Mouse (Mus musculus) fat pad, adult 2 months (tissue): Measurements from ENCODE around the gene Nsl1.
"Not testable (repeated sequence)": the region's sequence is repeated elsewhere in the genome, so short reads cannot be mapped to it uniquely, and the experiment has no call there.

Source experiments
- DNase-seq: peaks from one replicate; pipeline ENCODE4 v3.0.0-alpha.2; 2011; ENCODE audit warnings: low read depth, low spot score; ENCODE audit errors: extremely low read depth

Gene Nsl1

DNA sequence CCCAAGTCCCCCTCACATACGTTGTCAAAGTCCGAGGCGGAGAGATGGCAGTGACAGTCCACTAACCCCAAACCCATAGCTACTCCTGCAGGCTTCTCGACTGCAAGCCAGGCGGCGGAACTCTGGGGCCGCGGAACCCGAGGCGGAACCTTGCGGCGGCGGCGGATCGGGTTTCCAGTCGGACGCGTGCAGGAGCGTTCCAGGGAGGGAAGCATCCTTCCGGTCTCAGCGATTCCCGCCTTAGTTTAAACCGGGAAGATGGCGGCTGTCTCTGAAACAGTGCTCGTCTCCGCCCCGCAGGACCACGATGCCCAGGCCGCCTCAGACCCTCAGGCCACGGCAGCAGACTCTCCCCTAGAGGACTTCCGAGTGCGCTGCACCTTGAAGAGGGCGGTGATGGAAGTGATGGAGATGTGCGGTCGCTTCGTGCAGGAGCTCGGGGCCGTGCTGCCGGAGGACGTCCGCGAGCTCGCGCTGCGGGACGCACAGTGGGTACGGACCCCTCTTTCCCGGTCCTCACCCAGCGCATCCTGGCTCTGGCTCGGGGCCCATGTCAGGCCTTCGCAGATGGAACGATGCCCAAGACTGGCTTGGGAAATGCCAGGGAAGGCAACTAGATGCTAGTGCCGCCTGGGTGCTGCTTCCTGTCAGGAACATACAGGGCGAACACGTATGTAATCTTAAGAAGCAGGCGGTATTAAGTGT lies at the start of gene Nsl1, which contains the start of gene Tatdn3:
TSS of gene Nsl1 (plus strand) at position 232 of the 705 bp plus-strand sequence.
TSS of gene Tatdn3 (minus strand) at position 152 of the 705 bp plus-strand sequence.
- DNase-seq = no peak

GRCm38 (mm10) chr1:191014271-191014670 lies 48.5 kb upstream of the Nsl1 start:
- DNase-seq = no peak

DNA sequence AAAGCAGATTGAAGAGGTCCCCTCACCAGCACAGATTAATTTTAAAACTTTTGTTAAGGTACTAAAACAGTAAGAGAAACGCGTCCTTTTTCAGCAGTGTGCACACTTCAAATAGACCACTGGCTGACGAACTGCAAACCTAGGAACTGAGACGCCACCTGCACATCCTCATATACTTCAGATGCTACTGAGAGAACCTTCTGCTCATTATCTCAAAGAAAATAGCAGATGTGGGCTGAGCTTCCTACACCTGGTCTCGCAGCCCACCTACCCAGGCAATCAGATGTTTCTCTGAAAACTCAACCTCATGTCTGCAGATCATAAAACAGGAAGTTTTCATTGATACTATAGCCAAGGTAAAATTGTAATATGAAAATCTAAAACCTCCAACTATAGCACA lies 43.0 kb upstream of the Nsl1 start:
- DNase-seq = no peak

DNA sequence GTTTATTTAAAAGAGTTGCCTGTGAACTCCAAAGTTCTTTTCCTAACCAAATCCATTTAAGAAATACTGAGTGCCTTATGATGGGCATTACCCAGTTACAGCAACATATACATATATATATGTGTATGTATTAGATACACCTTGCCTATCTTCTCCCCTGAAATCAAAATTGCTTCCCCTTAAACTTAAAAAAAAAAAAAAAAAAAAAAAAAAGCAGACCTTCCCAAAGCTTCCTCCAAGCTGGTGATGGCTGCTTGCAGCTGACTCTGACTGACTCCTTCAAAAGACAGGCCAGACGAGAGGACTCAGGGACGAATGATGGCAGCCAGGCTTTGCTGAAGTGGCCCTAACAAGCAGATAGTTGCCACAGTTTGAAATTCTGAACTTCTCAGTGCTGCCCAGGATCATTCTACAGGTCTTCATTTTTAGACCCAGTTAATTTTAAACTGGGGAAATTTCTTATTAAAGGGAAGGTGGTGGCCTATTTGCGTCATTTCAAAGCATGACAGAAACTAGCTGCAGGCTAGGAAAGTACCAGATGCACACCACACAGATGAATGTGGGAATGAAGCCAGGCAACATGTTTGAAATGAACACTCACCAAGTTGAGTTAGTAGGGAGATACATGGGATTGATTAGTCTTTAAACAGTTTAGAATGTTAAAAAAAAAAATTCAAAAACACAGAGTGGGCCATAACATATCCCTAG lies 42.4 kb upstream of the Nsl1 start:
- no peak for DNase-seq

DNA sequence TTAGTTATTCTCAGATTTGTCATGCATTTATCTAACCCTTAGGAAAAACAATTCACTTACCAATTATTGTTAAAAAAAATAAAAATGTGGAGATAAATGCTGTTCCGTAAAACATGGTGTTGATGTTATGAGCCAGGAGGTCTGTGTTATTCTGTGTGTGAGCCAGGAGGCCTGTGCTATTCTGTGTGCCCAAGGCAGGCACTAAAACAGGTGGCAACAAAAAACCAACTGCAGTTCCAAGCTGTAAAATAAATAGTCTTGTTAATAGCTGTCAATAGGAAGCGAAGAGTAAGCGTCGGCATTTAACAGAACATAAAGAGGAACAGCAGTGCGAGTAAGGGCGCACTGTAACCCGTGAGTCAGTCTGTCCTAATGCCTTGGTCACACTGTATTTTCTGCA lies 41.8 kb upstream of the Nsl1 start:
- no peak for DNase-seq

DNA sequence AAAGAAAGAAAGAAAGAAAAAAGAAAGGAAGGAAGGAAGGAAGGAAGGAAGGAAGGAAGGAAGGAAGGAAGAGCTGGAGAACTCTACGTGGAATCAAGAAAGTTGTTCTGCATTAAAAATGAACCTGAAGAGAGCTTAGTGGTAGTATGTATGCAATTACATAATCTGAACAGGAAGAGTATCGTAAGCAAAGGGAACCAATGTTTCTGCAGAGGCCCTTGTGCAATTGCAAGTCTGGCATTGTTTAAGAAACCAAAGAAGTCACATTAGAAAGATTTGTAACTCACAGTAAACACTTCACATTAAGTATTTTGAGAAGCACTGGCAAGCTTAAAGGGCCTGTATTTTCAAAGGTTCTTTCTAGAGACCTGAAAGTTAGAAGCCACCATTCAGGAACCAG lies 39.7 kb upstream of the Nsl1 start:
- no peak for DNase-seq

GRCm38 (mm10) chr1:191023806-191024205 lies 39.0 kb upstream of the Nsl1 start:
- DNase-seq = not testable (repeated sequence)

DNA sequence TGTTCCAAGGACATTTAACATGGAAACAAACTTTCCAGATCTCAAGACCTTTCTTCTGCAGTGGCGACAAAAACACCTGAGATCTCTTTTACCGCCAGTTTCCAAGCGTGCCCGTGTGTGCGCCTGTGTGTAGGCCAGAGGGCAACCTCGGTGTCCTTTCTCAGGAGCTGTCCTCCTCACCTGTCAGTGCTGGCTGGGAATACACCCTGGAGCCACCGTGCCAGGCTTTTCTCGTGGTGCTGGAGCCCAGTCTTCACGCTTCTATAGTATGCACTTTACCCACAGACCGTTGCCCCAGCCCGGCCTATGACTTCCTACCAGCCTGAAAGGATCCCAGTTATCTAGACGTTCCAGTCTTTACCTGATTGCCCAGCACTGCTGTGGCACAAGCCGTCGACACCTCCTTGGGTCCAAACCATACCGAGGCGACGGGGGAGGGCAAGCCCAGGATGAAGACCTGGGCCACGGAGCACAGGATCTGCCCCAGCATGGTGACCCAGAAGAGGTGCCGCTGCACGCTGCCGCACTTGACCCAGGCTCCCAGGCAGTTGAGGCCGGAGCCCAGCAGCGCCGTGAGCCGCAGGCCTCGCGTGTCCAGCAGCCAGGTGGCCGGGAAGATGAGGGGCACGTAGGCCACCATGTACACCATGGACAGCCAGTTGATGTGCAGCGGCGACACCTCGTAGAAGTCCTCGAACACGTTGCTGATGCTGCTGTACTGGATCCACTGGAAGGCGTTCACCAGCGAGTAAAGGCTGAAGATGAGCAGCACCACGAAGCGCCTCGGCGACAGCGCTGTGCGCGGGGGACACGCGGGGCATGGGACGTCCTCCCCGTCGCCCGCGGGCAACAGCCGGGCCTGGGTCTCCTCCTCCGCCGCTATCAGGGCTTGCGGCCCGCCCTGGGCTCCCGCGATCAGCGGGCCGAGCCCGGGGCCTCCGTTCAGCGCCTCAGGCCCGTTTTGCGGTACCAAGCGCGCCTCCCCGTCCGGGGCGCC lies 37.5 kb upstream of the Nsl1 start:
- no peak for DNase-seq

DNA sequence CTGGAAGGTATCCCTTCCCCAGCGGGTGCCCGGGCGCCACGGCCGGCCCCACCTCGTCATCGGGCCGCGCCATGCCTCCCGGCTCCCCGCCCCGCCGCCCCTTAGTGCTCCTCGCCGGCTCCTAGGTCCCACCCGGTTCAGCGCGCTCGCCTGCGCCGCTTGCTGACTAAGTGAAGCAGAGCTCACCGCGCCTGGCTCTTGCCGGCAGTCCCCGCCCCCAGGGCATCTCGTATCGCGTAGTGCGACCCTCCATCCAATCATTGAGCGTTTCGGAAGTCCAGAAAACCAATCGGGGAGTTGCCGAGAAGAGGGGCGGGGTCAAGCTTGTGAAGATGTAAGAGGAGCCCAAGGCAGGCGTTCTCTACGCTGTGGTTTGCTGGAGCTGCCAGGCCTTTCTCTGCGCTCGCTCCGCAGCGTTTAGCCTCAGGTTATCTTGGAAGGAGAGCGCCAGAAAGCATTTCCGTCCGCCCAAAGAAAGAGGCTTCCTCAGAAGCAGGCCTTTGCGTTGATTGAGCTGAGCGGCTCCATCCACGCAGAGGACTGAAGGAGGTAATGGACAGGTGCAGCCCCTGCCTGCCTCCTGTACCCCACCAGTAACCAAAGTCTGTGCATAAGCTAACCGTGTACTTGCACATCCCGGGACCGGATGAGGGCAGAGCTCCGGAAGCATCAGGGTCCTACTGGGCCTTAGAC lies 36.6 kb upstream of the Nsl1 start, which contains the start of gene Flvcr1:
TSS of gene Flvcr1 (minus strand) at position 138 of the 693 bp plus-strand sequence.
- peak; percentile 93 for DNase-seq

DNA sequence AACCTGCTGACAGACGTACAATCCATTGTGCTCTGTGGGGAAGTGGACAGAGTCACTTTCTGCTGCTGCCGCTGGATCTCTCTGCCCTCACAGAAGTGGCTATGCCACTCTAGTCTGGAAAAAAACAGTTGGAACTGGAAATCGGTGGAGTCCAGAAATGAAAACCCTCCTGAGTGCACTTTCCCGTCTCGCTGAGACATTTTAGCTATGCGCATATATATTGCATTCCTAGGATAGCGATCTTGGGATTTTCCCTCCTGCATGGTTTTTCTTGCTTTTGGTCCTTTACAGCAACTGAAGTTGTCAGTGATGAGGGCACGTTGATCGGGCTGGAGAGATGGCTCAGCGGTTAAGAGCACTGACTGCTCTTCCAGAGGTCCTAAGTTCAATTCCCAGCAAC lies 32.6 kb upstream of the Nsl1 start:
- DNase-seq = no peak

GRCm38 (mm10) chr1:191030922-191031425 lies 31.8 kb upstream of the Nsl1 start:
- DNase-seq = not testable (repeated sequence)

DNA sequence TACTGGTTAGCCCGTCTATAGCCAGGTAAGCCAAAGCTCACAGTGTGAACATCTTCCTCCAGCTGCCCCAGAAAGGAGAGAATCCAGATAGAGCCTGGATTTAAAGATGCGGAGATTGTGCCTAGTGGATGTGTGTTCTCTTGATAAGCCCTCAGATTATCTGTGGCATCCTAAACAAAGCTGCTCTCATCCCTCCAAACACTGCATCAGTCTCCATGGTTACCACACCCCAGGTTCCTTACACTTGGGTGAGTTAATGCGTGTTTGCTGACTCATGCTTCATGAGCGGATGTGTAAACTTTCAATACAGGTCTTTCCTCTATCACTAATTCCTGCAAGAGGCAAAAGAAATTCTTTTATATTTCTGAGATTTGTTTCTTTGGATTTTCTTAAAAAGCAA lies 27.2 kb upstream of the Nsl1 start:
- DNase-seq = no peak

DNA sequence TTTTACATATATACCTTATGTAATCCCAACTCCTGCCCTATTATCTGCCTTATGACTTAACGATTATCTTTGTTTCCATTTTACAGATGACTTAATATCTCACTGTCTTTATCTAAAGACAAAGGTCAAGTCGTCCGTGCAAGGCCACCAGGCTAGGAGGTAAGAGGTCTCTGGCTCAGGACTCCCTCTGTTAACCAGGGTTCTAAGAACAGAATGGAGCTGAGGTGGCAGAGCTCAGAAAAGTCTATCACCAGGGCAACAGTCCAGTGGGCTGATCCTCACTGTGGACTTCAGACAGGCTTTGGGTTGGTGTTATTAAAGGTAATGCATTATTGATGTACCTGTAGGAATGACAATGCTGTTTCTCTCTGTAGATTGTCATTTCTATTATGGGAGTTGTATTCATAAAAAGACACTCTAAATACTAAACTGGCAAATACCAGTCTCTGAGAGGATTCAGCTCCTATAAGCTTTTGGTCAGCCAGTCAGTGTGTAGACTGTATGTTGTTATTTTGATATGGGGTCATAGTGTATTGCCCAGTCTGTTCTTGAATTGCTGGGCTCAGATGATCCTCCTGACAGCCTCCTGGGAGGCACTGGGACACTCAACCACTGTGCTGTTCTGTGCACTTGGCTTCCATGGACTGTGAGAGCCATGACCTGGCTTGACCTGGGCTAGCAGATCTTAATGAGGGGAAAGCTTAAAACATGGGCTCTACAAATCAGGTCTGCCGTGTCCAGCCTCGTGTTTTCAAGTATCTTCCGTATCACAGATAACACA lies 26.1 kb upstream of the Nsl1 start, which contains the start of gene Spata45:
TSS of gene Spata45 (plus strand) at position 86 of the 781 bp plus-strand sequence.
- DNase-seq = no peak

DNA sequence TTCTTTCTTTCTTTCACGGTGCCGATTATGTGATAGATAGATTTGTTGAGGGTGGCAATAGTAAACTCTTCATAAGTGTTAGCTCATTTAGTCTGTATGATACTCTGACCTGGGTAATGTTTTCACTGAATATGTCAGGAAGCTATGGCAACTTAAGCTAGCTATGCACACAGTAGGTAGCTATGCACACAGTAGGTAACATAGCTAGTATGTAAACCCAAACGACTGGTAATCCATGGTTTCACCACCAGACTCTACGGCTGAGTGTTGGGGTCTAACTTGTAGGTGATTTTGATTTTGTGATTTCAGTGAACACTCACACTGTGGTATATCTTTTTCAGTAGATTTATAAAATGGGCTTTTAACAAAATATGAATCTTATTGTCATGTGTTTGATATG lies 24.8 kb upstream of the Nsl1 start:
- DNase-seq = no peak

DNA sequence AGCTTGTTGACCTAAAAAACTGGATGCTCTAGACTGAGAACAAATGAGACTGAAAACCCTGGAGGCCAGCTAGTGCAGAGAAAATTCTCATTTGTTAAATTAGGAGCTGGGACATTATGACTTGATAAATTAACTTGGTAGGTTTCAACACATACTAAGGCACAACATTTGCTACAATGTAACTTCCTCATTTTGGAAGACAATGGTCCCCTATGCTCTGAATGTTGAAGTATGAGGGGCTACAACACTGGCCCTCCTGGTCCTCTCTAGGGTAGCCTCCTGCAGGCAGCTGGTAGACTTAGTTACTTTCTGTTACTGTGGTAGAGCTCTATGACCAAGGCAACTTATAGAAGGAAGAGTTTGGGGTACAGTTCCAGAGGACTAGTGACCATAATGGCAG lies 21.5 kb upstream of the Nsl1 start:
- DNase-seq = no peak

DNA sequence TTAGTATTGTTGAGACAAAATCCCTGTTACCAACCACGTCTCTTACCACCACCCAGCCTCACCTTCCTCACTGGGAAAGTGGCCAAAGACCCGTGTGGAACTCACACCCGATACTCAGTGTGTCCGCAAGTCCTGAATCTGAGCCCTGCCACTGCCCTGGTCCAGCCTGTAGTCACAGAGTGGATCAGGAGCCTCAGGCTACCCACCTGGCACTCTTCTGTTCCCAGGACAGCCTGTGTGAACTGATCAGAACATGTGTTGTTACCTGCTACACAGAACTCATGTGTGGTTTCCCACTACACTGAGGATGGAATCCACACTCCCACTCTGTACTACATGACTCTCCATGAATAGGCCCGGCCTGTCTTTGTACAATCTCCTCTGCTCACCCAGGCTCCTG lies 20.7 kb upstream of the Nsl1 start:
- DNase-seq = no peak

DNA sequence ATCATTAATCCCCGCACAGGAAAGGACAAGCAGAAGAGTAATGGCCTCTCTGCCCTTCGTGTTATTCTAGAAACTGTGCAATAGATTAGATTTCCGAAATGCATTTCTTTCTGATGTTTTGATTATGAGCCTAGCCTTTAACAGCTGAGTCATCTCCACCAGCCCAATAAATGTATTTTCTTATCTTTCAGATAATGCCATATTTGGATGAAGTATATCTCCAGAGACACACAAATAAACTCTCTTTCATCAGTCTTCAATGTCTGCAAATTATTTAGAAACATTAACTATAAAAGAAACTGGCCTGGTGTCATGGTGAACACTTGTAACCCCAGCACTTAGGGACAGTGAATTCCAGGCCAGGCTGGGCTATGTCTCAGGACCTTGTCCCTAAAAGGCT lies 20.1 kb upstream of the Nsl1 start:
- DNase-seq = no peak

DNA sequence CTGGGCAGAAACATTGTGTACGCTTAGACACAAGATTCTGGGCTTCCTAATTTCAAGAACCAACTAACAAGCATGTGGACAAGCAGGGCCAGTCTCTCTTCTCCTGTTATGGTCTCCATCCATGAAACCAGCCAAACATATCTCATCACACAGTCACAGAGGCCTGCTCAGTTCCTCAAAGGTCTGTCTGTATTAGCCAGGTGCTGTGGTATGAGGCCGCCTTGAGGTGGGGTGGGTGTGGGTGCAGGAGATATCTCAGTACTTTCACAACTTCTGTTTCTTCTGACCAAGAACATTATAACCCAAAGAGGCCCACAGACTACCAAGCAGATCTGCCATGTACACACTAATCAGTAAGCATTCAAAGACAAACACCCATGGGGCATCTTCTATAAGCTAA lies 17.5 kb upstream of the Nsl1 start:
- no peak for DNase-seq

DNA sequence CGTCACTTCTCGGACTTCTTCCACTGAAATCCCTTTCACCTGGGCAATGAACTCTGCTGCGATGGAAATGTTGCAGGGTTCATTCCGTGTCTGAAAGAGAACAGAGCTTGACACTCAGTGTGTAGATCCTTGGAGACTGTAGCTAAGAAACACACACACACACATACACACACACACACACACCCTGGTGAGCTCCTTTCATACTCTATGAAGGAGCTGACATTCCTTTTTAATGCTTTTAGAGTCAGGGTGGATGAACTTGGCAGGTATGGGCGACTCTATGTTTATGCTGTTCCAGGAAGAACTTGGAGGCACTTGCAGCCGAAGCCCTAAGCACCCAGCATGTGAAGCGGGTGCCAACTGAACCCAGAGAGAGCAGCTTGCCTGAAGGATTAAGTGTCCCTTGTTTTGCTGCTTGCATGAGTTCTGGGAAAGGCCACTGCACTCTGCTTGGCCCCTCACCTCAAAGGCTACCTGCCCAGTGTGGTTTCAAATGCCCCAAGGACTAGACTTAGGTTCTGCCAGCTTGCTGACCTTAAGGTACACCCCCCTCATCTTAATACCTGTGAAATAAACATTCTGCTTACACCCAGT lies 16.5 kb upstream of the Nsl1 start:
- peak; percentile 95 for DNase-seq
